8 mouse cellular contexts compared by ENCODE assay signal in genomic region chrX:96019556-96019955, GRCm38 (mm10).
DNase-seq lines count a peak whose midpoint lies in the region; ATAC-seq and TF ChIP-seq lines count a peak whose summit lies in the region.

No protein-coding gene starts in this region.

- H3K27ac ChIP-seq in bone marrow macrophage, adult 2 months (ENCODE audit: insufficient read depth, low read depth, low read length) = no peak overlapping the region
- H3K27ac ChIP-seq in forebrain, postnatal 0 days (ENCODE audit: low read depth, low read length) = no peak overlapping the region
- no peak overlapping the region for H3K27ac ChIP-seq in hindbrain, embryonic 16.5 days (ENCODE audit: low read depth, low read length)
- no peak overlapping the region for H3K27ac ChIP-seq in limb, embryonic 14.5 days (replicated peaks; ENCODE audit: low read depth, low read length)

- DNase-seq in urinary bladder, adult 18-20 months (ENCODE audit: low spot score in 2 of 2) = peak; percentile 5 to 28
- DNase-seq in urinary bladder, postnatal 10 days (ENCODE audit: low spot score) = no peak
- peak; percentile 26 for DNase-seq in forebrain, postnatal 0 days
- DNase-seq in limb, embryonic 14.5 days (ENCODE audit: low spot score) = peak; percentile 37
- peak; percentile 37 for DNase-seq in ovary, postnatal 14 days (ENCODE audit: low spot score)
- peak; percentile 57 to 61 for DNase-seq in thymus, postnatal 36 days

- 0 out of 2 replicates have a peak, but pooled peaks have one; percentile 11 for TF ChIP-seq CTCF in bone marrow macrophage, adult 2 months (IDR thresholded peaks at IDR 0.05; ENCODE audit: low read depth, low read length)
- peak; percentile 51 for TF ChIP-seq CTCF in forebrain, postnatal 0 days (IDR thresholded peaks at IDR 0.05; ENCODE audit: low read depth)

- no peak overlapping the region for H3K9ac ChIP-seq in forebrain, postnatal 0 days
- H3K9ac ChIP-seq in hindbrain, embryonic 16.5 days (ENCODE audit: low read depth, low read length) = no peak overlapping the region
- no peak overlapping the region for H3K9ac ChIP-seq in limb, embryonic 14.5 days (ENCODE audit: low read depth, low read length, severe bottlenecking)

- TF ChIP-seq POLR2A in bone marrow macrophage, adult 2 months (IDR thresholded peaks at IDR 0.05; ENCODE audit: borderline replicate concordance, low read depth, low read length) = no peak
- no peak for TF ChIP-seq POLR2A in limb, embryonic 14.5 days (IDR thresholded peaks at IDR 0.05; ENCODE audit: borderline replicate concordance, extremely low read depth, insufficient read depth, insufficient read length)

- peak; percentile 53; the same call in 1 of the 2 replicates for ATAC-seq in forebrain, postnatal 0 days
- peak; percentile 37; the same call in 1 of the 2 replicates for ATAC-seq in hindbrain, embryonic 16.5 days
- no peak for ATAC-seq in limb, embryonic 14.5 days (ENCODE audit: low FRiP score, low read depth)

- no peaks in the 10 kb centered on the region for H3K9me3 ChIP-seq in forebrain, postnatal 0 days (ENCODE audit: low read length)
- H3K9me3 ChIP-seq in hindbrain, embryonic 16.5 days (ENCODE audit: control insufficient read depth, low read length) = no peaks in the 10 kb centered on the region
- H3K9me3 ChIP-seq in limb, embryonic 14.5 days (ENCODE audit: control insufficient read depth, low read length) = no peaks in the 10 kb centered on the region

- H3K36me3 ChIP-seq in forebrain, postnatal 0 days (ENCODE audit: insufficient read depth) = no peaks in the 10 kb centered on the region
- no peaks in the 10 kb centered on the region for H3K36me3 ChIP-seq in hindbrain, embryonic 16.5 days (ENCODE audit: control insufficient read depth, insufficient read depth, low read length)
- H3K36me3 ChIP-seq in limb, embryonic 14.5 days (ENCODE audit: control insufficient read depth, insufficient read depth, low read length) = no peaks in the 10 kb centered on the region

- 39% methylated on average over 2 of the region's 2 CpGs for WGBS in forebrain, postnatal 0 days
- WGBS in hindbrain, embryonic 16.5 days = 39% methylated on average over 2 of the region's 2 CpGs
- WGBS in limb, embryonic 14.5 days = 39% methylated on average over 2 of the region's 2 CpGs

- H3K4me2 ChIP-seq in forebrain, postnatal 0 days (ENCODE audit: low read depth) = no peak overlapping the region
- H3K4me2 ChIP-seq in hindbrain, embryonic 16.5 days (ENCODE audit: low read length) = no peak overlapping the region
- no peak overlapping the region for H3K4me2 ChIP-seq in limb, embryonic 14.5 days (replicated peaks; ENCODE audit: low read depth, low read length, severe bottlenecking)

- no peak overlapping the region for H3K4me3 ChIP-seq in bone marrow macrophage, adult 2 months (ENCODE audit: insufficient read depth, low read length)
- H3K4me3 ChIP-seq in forebrain, postnatal 0 days (ENCODE audit: low read depth, low read length) = no peak overlapping the region
- H3K4me3 ChIP-seq in hindbrain, embryonic 16.5 days (ENCODE audit: low read length) = no peak overlapping the region
- no peak overlapping the region for H3K4me3 ChIP-seq in limb, embryonic 14.5 days (replicated peaks; ENCODE audit: low read length)

- peaks cover 17% of the 10 kb centered on the region for H3K4me1 ChIP-seq in bone marrow macrophage, adult 2 months (ENCODE audit: control insufficient read depth, insufficient read depth, low read length)
- no peaks in the 10 kb centered on the region for H3K4me1 ChIP-seq in forebrain, postnatal 0 days (ENCODE audit: insufficient read depth)
- H3K4me1 ChIP-seq in hindbrain, embryonic 16.5 days (ENCODE audit: control insufficient read depth, insufficient read depth, low read depth, low read length) = no peaks in the 10 kb centered on the region
- H3K4me1 ChIP-seq in limb, embryonic 14.5 days (ENCODE audit: control insufficient read depth, insufficient read depth, low read length) = no peaks in the 10 kb centered on the region

- H3K27me3 ChIP-seq in forebrain, postnatal 0 days (ENCODE audit: insufficient read depth, low read length) = no peaks in the 10 kb centered on the region
- H3K27me3 ChIP-seq in hindbrain, embryonic 16.5 days (replicated peaks; ENCODE audit: control insufficient read depth, insufficient read depth, low read length) = no peaks in the 10 kb centered on the region
- H3K27me3 ChIP-seq in limb, embryonic 14.5 days (ENCODE audit: control insufficient read depth, insufficient read depth, low read length) = no peaks in the 10 kb centered on the region
